Mouse (Mus musculus) spleen, postnatal 10 days (tissue): ENCODE measurements at regions not wholly inside any gene's neighbourhood (a gene's known extent, or its start where the extent isn't known, plus 50 kb on each side); places are given as distances from the start of the nearest gene placed in this dataset.

Source experiments
- DNase-seq, 2 experiments: peaks; one replicate each; pipeline ENCODE4 v3.0.0; 2021 to 2022; ENCODE audit warnings: low spot score in 2 of 2

DNA sequence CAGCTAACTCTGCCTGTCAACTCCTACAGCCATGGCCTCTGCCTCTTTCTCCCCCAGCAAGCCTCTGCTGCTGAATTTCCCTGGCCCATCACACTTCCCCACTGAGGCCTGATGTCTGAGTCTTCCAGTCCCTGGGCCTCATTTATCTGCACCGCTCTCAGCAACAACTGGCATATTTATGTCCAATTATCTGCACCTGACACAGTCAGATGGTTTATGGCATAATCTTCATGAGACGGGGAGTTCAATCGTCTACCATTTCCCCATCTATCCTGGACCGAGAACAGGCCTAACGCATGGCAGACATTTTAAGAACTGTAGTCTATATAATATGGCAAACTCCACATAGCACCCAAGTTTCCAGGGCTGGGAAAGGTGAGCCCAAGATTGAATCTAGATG, 1512.8 kb upstream of the Gm6569 start:
- DNase-seq, result no peak

DNA sequence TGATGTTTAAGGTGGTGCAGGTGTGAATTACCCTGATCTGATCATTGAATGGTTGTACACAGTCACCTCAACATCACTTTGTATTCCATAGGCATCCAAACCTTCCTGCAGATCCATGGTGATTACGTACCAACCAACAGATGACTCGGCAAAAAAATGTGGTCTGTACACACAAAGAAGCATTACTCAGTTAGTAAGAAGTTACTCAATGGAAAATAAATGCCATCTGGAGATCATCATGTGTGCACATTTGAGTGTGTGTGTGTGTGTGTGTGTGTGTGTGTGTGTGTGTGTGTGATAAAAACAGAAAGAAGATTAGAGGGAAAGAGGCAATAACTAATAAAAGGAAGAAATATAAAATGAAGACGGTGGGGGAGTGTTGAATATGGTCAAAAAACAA, 1512.2 kb upstream of the Gm6569 start:
- no peak for DNase-seq

DNA sequence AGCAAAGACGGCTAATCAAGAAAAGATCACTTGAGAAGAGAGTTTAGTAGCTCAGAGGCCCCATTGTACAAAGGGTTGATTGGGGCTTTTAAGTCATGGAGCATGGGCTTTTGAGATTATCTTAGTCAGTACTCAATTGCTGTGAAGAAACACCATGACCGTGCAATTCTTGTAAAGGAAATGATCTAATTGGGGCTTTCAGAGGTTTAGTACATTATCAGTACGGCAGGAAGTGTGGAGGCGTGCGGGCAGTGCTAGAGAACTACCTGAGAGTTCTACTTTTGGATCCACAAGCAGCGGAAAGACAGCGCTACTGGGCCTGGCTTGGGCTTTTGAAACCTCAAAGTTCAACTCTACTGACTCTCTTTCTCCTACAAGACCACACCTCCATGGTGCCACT, 1511.2 kb upstream of the Gm6569 start:
- DNase-seq, result no peak

DNA sequence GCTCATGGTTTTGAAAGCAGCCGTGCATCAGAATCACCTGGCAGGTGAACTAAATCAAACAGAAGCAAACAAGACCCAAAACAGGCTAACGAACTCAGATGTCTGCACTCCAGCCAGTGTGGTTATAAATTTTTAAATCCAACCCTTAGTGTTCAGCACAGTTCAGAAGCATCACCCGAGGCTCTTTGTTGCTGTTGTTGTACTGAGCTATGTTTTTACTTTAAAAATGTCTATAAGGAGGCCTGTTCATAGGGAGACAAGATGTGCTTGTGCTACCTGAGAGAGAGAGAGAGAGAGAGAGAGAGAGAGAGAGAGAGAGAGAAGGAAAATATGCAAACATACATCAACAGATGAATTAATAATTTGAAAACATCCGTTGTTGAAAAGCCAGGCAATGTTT, 1503.1 kb upstream of the Gm6569 start:
- no peak for DNase-seq

DNA sequence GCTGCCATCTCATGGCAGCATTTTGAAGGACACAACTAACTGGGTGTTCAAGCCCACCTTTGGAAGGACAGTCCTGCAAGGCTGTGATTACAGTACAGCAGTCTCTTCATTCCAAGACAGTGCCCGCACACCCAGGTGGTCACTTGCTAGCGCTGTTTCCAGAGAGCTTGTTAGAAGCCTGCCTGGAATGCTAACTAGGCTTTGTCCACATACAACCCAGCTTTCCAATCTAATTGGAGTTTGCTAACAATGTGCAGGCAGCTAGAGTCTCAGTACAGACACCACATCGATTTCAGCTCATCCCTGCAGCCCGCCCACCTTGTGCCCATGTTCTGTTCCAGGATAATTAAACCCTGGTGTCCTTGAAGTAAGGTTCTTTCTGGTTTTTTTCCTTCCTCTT, 1499.9 kb upstream of the Gm6569 start:
- DNase-seq, result no peak

DNA sequence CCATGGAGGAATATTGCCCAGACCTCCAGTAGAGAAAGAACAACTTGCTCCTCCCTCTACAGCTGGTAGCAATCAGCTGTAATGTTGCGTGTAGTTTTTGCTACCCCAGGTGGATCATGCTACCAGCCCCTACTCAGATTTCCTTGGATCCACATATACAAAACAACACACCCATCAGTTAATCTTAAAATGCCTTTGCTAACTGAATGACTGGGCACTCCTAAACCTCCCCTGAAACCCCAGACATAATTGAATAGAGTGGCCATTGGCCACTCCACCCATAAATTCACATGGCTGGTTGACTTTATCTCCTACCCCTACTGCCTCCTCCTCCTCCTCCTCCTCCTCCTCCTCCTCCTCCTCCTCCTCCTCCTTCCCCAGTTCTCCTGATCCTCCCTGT, 1494.7 kb upstream of the Gm6569 start:
- DNase-seq, result no peak

DNA sequence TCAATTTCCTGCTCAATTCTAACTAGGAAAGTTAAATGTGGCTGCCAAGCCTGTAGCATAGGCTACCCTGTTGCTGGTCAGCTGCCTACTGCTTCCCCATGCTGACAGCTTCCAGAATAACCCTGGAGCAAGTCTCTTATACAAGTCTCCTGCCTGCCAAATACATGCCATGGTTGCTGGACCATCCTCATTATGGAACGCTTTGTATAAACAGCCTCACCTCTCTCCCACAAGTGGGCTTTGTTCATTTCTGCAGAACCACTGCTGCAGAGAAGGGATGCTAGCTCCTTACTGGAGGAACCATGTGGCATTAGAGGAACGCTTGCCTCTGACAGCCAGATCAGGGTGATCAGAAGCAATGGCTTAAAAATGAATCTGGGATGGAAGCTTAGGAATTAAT, 1492.4 kb upstream of the Gm6569 start:
- DNase-seq, result no peak

DNA sequence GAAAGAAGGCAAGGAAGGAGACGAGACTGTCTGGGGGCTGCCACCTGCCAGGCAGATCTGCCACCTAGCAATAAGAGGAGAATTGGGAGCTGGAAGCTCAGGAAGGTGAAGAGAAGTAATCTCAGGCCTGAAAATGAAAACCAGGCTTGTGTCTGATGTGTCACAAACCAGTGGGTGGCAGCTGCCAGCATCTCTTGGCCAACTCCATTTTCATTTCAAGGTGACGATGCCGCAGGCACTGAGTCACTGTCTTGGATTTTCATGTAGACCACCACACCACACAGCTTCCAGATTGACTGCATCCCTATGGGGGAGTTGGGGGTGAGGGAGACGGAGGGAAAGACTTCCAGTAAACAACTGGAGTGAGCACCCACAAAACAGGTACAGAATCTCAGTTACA, 1491.9 kb upstream of the Gm6569 start:
- no peak for DNase-seq

DNA sequence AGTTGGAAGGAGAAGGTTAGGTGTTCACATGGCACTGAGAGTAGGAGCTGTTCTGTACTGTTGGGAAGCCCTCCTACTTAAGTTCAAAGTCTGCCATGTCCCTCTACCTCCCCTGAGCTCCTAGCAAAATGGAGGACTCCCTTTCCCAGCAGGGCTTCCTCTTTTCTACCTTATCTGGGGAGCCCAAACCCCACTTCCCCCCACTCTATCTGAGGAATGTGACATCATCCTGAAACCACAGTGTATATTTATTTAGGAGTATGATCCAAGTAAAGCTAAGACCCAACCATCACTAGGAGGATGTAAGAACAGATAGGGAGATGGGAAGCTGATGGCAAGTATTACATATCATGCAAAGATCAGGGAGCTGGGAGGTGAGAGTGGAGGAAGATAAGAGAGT, 1490.6 kb upstream of the Gm6569 start:
- DNase-seq, result no peak

DNA sequence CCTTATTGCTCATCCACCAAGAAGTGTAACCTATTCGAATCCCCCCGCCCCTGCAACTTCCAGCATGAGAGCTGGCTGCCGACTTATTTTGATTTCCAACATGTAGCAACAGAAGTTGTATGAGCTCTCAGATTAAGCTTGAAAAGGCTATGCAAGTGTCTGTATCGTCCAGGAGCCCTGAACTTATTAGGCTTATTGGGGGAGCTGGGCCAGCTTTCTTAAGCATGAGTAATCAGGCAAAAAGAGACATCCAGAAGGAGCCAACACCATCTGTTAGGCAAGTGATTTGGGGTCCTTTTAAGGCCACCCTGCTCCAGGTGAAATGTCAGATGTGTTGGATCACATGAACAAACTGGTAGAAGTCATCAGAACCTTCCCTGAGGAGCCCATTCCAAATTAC, 1481.0 kb upstream of the Gm6569 start:
- no peak for DNase-seq

DNA sequence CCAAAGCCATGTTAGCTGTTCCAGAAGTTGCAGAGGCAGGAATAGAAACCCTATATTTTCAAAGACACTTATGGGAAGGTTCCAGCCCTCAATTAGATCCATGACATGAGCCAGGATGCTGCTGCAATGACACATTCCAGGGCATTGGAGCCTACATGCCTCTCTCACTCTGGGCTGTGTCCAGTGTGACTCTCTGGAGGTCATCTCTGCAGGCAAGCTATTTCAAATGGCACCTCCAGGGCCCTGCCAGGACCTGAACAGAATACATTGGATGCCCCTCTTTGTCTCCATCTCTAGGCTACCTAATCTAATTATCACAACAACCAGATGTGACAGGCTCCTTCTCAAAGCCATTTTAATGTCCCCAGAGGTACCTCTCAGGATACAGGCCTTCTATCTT, 1478.7 kb upstream of the Gm6569 start:
- no peak for DNase-seq

DNA sequence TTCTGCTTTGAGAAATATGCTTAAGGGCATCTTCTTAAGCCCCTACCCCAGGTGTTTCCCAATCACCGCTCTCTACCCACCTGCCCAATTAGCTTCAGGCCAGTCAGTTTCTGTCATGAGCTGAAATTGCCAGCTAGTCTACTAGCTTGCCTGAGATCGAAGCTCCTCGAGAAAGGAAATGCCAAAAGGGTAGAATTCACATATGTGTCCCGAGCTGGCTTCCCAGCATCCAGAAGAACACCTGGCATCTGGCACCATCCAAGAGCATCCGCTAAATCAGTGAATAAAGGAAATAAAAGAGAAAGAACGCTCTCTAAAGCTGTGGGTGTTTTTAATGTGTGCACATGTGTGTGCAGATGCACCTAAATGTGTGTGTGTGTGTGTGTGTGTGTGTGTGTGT, 1474.7 kb upstream of the Gm6569 start:
- DNase-seq, result no peak

DNA sequence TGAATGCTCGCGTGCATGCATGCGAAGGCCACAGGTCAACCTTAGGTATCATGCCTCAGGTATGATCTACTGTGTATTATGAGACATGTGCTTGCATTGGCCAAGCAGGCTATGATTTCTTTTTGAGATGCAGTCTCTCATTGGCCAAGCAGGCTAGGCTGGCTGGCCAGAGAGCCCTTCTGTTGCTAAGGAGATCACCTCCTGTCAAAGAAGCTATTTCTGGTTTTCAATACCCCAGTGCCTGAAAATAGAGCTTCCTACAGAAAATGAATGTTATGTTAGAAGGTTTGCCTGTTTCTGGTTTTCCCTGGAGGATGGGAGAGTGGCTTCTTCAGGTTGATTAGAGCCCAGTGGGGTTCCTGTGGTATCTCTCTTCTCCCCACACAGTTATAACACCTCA, 1474.3 kb upstream of the Gm6569 start:
- DNase-seq, result no peak

DNA sequence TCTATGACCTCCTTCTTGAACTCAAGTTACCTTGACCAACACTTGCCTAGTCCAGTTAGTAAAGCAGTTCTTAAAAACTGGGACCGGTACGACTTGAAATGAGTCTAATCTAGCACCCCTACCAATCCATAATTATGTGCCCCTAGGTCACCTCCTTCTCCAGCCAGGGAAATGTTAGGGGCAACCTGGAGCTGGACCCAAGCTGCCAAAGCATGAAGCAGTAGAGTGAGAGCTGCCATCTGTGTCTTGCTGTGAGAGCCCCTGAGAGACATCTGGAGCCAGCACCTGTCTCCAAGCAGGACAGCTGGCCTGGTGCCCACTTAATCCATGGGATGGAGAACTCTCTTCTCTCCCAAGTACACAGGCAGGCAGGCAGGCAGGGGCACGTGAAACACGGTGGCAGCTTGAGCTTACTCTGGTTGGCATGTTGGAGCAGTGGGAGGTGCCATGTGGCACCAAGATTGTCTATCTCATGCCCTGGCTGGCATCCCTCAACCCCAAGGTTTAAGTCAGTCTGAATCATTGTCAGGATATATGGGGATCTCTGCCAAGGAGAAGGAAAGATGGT, 1473.8 kb upstream of the Gm6569 start:
- DNase-seq, result no peak

DNA sequence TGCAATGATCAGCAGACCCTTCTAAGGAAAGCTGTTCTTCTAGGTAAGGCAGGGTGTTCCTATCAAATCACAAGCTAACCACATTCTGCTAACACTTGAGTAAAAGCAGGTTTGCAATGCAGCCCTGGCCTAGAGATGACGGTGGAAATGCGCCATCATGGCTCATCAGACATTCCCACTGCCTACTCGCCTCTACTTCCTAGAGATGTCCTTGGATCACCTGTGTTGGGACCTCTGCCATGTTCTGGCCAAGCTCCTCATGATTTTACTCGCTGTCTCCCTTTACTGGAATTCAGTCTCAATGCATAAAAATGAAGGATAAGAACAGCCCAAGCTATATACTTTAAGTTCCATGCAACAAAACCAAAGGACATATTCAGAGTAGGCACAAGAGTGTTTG, 1461.3 kb upstream of the Gm6569 start:
- no peak for DNase-seq

DNA sequence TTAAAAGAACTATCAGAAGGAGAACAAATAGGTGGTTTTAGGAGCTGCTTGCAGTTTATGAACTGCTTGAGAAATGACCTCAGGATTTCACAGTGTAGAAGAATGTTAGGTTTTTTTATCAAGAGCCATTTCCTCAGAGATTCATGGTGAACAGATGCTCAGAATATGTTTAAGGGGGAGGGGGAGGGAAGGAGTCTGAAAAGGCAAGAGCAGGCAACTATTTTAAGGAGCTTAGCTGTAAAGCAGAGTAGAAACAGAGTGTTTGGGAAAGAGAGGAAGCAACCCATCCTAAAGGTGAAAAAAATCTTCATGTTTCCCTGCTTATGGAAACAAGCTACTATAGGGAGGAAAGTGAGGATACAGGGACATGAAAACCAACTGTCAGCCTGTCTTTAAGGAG, 1457.2 kb upstream of the Gm6569 start:
- DNase-seq, result no peak

DNA sequence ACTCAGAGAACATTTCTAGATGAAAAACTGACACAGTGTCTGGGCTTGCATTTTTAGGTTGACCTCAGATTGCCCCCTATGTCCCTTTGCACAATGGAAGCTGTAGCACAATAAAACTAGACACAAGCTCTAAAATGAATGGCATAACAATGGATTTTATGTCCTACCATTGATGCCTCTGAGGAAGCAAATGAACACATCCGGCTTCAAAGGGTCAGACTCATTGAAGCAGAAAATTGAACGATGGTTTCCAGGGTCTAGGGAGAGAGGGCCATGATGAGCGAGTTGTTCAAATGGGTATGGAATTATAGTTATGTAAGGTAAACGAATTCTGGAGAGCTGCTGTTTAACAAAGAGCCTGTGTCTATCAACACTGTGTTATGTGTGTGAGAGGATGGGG, 1455.1 kb upstream of the Gm6569 start:
- no peak for DNase-seq

DNA sequence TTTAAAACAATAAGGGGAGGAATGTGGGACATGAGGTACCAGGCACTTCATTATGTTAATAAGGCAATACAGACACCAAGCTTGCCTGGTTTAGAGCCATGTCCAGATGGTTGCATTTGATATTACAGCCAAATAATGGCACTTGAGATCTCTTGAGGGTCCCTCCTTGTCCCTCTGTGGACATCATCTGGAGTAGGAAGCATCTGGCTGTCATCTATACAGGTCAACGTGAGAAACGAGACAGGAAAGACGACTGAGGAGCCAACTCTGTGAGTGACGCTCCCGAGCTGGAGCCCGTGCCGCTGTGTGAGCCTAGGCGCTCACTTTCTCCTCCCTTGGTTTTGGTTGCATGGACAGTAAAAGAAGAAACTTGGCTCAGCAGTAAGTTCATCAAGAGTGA, 1453.2 kb upstream of the Gm6569 start:
- DNase-seq, result no peak

DNA sequence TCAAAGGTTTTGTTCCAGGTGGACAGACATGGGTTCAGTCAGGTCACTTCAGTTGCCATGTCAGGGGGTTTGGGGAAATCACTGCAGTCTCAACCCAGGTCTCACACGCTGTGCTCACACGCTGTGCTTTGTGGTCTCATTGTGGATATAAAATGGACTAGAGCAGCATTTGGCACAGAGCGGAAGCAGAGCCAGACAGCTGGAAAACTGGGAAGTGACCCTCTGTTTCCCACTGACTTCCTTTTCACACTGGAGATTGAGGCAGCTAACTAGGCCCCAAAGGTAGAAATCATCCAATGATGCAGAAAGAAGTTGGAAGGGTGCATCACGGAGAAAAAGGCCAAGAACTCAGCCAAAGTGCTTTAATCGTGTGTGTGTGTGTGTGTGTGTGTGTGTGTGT, 1452.6 kb upstream of the Gm6569 start:
- DNase-seq, result no peak

DNA sequence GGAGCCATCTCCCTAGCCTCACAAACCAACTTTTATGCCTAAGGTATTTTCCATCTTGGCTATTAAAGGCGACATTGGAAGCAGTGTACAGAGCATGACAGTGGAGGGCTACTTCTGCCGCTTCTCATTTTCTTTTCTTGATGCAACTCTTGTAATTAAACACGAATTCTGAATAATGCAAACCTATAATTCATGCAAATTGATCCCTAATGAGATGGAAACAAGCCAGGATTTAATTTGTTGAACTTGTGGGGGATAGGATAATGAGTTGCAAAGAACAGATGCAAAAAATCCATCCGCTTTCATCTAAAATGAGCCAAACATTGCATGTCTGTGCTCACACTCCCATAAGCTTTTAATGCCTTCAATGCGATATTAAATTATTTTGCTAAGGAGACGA, 1451.8 kb upstream of the Gm6569 start:
- DNase-seq, result no peak

DNA sequence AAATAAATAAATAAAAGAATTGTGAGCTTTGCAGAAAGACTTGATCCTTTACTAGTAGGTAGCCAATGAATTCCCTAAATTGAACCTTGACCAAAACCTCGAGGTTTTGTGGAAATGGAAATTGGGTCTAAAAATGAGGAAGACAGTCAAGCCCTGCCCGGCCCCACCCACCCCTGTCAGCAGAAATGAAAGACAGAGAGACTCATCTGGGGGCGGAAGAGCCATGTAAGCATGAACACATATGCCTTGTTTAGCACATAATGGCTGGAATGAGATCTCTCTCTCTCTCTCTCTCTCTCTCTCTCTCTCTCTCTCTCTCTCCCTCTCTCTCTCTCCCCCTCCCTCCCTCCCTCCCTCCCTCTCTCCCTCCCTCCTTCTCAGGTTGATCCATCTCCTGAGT, 1451.3 kb upstream of the Gm6569 start:
- no peak for DNase-seq

DNA sequence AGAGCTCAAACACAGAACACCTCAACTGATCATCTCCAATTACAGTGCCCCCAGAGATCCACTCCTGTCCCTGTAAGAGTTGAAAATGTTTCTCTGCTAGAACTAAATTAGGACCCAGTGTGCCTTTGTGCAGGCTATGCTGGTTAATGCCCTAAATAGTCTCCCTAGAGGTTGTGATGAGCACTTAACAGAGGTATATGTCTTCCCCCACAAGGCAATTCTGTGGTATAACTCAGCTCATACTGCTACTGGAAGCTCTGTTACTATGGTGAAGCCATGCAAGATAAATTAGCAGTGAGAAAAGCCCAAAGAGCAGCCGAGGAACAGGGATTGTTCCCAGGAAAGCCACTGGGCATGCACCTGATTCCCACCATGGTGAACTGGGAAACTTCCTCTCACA, 1450.9 kb upstream of the Gm6569 start:
- DNase-seq, result no peak

DNA sequence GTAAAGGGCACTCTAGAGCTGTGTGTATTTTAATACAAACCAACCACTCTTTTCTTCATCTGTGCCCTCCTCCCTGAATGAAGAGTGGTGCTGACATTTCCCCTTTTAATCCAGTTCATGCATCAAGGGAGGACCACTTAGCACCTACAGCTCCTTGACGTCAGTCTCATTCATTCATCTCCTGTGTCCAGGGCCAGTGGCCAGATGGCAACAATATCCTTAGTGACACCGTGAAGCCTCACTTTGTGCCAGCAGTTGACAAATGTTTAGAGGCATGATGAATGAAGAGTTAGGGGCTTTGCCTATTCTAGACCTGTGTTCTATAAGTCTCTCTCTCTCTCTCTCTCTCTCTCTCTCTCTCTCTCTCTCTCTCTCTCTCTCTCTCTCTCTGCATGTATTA, 1441.1 kb upstream of the Gm6569 start:
- no peak for DNase-seq

DNA sequence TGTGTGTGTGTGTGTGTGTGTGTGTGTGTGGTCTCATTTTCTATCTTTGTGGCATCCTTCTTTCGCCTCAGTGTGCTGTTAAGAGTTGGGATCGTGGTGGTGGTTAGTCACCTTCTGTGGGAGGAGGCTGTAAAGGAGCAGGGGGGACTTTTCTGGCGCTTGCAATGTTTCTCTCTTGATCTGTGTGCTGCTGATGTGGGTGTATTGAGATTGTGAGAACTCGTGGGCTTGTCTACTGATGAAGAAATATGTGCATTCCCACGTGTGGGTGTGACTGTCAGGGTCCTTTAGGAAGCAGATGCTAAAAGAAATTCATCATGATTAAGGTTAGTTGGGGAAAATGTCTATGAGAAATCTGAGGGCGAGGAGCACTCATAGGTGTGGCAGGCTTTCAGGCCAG, 1422.4 kb upstream of the Gm6569 start:
- no peak for DNase-seq
